Mouse (Mus musculus) bone marrow, adult 2 months (tissue): ENCODE measurements around the gene Zfp112.
"Not testable (repeated sequence)": the region's sequence is repeated elsewhere in the genome, so short reads cannot be mapped to it uniquely, and the experiment has no call there.

Experiments used
- CTCF ChIP-seq: fragments of 200-500 bp; IDR thresholded peaks from 2 replicates; pipeline ENCODE4 v1.5.1; 2011; ENCODE audit warnings: low read length, control low read depth; ENCODE audit not compliant: control insufficient read depth, insufficient read depth
- POLR2A ChIP-seq: fragments of 200-500 bp; IDR thresholded peaks from 2 replicates; pipeline ENCODE4 v1.6.1; 2011; ENCODE audit warnings: low read depth, mild to moderate bottlenecking, control low read depth, low read length, borderline replicate concordance; ENCODE audit not compliant: control insufficient read depth

GRCm38 (mm10) chr7:24074424-24074823 lies 37.7 kb upstream of the Zfp112 start:
- TF ChIP-seq CTCF, POLR2A: not testable (repeated sequence)
